Mouse (Mus musculus) layer of hippocampus, adult 9-11 months (tissue): ENCODE measurements at regions not wholly inside any gene's neighbourhood (a gene's known extent, or its start where the extent isn't known, plus 50 kb on each side); places are given as distances from the start of the nearest gene placed in this dataset.

Experiments
- DNase-seq: peaks from one replicate; pipeline ENCODE4 v3.0.0; 2022

GRCm38 (mm10) chr10:48066986-48067385, 1721.6 kb downstream of the Grik2 start:
- DNase-seq, result no peak

- DNase-seq, result no peak
These were observed 1761.3 kb downstream of the Grik2 start for GRCm38 (mm10) chr10:48027296-48027695.

GRCm38 (mm10) chr10:47991328-47992044, 1797.1 kb downstream of the Grik2 start:
- DNase-seq, result no peak

GRCm38 (mm10) chr10:47979028-47979427, 1809.5 kb downstream of the Grik2 start:
- DNase-seq, result peak; percentile 2
